Mouse (Mus musculus): Measurements from ENCODE around the gene Ifngr1.

GRCm38 (mm10) chr10:19548491-19548890, 43.3 kb upstream of the Ifngr1 start:
- no peak for TF ChIP-seq CTCF (IDR thresholded peaks at IDR 0.05; ENCODE audit: extremely low read depth, insufficient read depth, low read length)
- no peak for TF ChIP-seq POLR2A (IDR thresholded peaks at IDR 0.05; ENCODE audit: extremely low read depth, insufficient read depth, low read length)
